Mouse (Mus musculus): ENCODE results near the gene Tnip1.

- no peak for TF ChIP-seq GATA1 (IDR thresholded peaks at IDR 0.05; ENCODE audit: borderline replicate concordance, low read length)
- no peak for TF ChIP-seq FLI1 (IDR thresholded peaks at IDR 0.05; ENCODE audit: low read length)
These were observed 95.7 kb downstream of the Tnip1 start for GRCm38 (mm10) chr11:54867049-54867385.

Measured in megakaryocyte, embryonic 14.5 days (primary cell).